Mouse (Mus musculus) stomach, postnatal 0 days (tissue): ENCODE data around the gene Ppfia1.

Experiments
- CTCF ChIP-seq: IDR thresholded peaks from 2 replicates; pipeline ENCODE4 v1.5.1; 2016; ENCODE audit warnings: antibody characterized with exemption, low read depth, mild to moderate bottlenecking, moderate library complexity
- EP300 ChIP-seq: optimal IDR thresholded peaks from 2 replicates; pipeline ENCODE3; 2016; ENCODE audit warnings: antibody characterized with exemption

- TF ChIP-seq EP300 (no peak), CTCF (no peak)
Measured at GRCm38 (mm10) chr7:144554123-144554472, 569 bp upstream of the Ppfia1 start.
